Mouse (Mus musculus) neutrophil, adult 5-6 weeks (primary cell): Measurements from ENCODE around the gene Isoc2b. TPM values are rescaled to one million over a fixed set of nuclear protein-coding genes. Genes with fewer than 3 reads are reported as not detected.

ENCODE experiments used
- ATAC-seq: fragments of 151-379, 151-347 bp; 2 replicates; pipeline ENCODE4 v1.8.0; 2017; ENCODE audit warnings: mild to moderate bottlenecking, moderate TSS enrichment; ENCODE audit not compliant: insufficient number of reproducible peaks, poor library complexity, low FRiP score, severe bottlenecking; ENCODE audit errors: extremely low read depth
- total RNA-seq: library from RNA; stranded (forward); fragments of 200-1000 nt; gene quantifications from 2 replicates; pipeline ENCODE4 v1.2.3, GENCODE M21; 2017

Gene Isoc2b
- total RNA-seq, 1 experiment from 2014 or later, result 12.2 TPM

DNA sequence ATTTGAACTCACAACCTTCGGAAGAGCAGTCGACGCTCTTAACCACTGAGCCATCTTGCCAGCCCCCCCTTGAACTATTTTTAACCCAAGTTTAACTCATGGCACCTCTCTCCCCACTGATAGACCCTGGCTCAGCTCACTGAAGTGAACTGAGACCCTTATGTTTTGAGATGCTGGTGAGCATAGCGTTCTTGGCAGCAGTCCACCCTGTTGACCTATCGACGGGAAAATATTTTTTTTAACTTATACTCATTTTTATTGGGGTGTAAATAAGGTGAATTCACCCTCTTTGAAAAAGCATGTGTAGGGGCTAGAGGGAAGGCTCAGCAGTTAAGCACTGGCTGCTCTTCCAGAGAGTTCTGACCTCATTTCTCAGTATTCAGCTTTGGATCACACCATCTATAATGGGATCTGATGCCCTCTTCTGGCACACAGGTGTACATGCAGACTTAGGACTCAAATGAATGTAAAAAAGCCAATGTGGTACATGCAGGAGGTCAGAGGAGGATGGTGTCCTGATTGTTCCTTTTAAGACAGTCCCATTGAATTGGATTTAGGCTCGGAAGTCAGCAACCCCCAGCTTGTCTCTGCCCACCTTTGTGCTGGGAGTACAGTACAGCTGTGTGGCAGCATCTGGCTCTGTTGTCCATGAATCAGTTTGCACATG lies 74.2 kb downstream of the Isoc2b start:
- ATAC-seq, result 0 out of 2 replicates have a peak, but pooled peaks have one; percentile 13

Other genes with a start within 250 kb of the Isoc2b start
- gene Tmem86b, start 238.8 kb downstream of the Isoc2b start, total RNA-seq, result 44.9 and 56.3 TPM in 2 replicates
- 163 and 174 TPM in 2 replicates for gene Ppp6r1, start 211.2 kb downstream of the Isoc2b start, total RNA-seq
- gene Hspbp1, start 185.2 kb downstream of the Isoc2b start, total RNA-seq, result 10.5 and 17.3 TPM in 2 replicates
- gene Brsk1, start 179.7 kb downstream of the Isoc2b start, total RNA-seq, result not detected in 2 replicates
- gene Tmem150b, start 145.0 kb downstream of the Isoc2b start, total RNA-seq, result 0.35 and 0.37 TPM in 2 replicates
- 77.0 and 85.7 TPM in 2 replicates for gene Kmt5c, start 130.1 kb downstream of the Isoc2b start, total RNA-seq
- gene Cox6b2, start 117.2 kb downstream of the Isoc2b start, total RNA-seq, result not detected in 2 replicates
- gene Fam71e2, start 99.0 kb downstream of the Isoc2b start, total RNA-seq, result not detected in 2 replicates
- not detected in 2 replicates for gene Il11, start 87.4 kb downstream of the Isoc2b start, total RNA-seq
- not detected in 2 replicates for gene Tmem190, start 87.3 kb downstream of the Isoc2b start, total RNA-seq
- gene Tmem238, start 80.6 kb downstream of the Isoc2b start, total RNA-seq, result 1.1 and 2.2 TPM in 2 replicates
- 325 and 398 TPM in 2 replicates for gene Rpl28, start 77.4 kb downstream of the Isoc2b start, total RNA-seq
- 94.5 and 103 TPM in 2 replicates for gene Ube2s, start 57.7 kb downstream of the Isoc2b start, total RNA-seq
- gene Shisa7, start 25.6 kb downstream of the Isoc2b start, total RNA-seq, result not detected in 2 replicates
- 4.0 and 4.2 TPM in 2 replicates for gene Isoc2a, start 6.9 kb upstream of the Isoc2b start, total RNA-seq
- gene Gm36210, start 36.3 kb upstream of the Isoc2b start, total RNA-seq, result not detected in 2 replicates
- gene Zfp628, start 45.0 kb upstream of the Isoc2b start, total RNA-seq, result 6.0 and 7.2 TPM in 2 replicates
- gene Nat14, start 51.8 kb upstream of the Isoc2b start, total RNA-seq, result 1.2 and 2.2 TPM in 2 replicates
- 0.47 and 1.4 TPM in 2 replicates for gene Ssc5d, start 55.5 kb upstream of the Isoc2b start, total RNA-seq
- gene Sbk2, start 94.1 kb upstream of the Isoc2b start, total RNA-seq, result not detected in 2 replicates
- not detected in 2 replicates for gene Sbk3, start 100.9 kb upstream of the Isoc2b start, total RNA-seq
- gene Zfp579, start 125.9 kb upstream of the Isoc2b start, total RNA-seq, result 4.1 and 4.5 TPM in 2 replicates
- 8.8 and 13.7 TPM in 2 replicates for gene Zfp524, start 144.2 kb upstream of the Isoc2b start, total RNA-seq
- 19.8 and 22.2 TPM in 2 replicates for gene Fiz1, start 144.4 kb upstream of the Isoc2b start, total RNA-seq
- gene Gm44973, start 145.2 kb upstream of the Isoc2b start, total RNA-seq, result 1.8 TPM in 1 of 2 replicates, not detected in the other
- gene Zfp865, start 150.1 kb upstream of the Isoc2b start, total RNA-seq, result 34.3 and 38.5 TPM in 2 replicates
- 0.23 TPM in 1 of 2 replicates, not detected in the other for gene Ccdc106, start 150.3 kb upstream of the Isoc2b start, total RNA-seq
- gene 4632433K11Rik, start 163.9 kb upstream of the Isoc2b start, total RNA-seq, result 0.98 and 1.6 TPM in 2 replicates
- gene Zfp784, start 168.2 kb upstream of the Isoc2b start, total RNA-seq, result 2.9 and 3.4 TPM in 2 replicates
- 0.93 TPM in 1 of 2 replicates, not detected in the other for gene Zfp580, start 181.3 kb upstream of the Isoc2b start, total RNA-seq
- gene U2af2, start 191.9 kb upstream of the Isoc2b start, total RNA-seq, result 168 and 188 TPM in 2 replicates
- gene Epn1, start 210.0 kb upstream of the Isoc2b start, total RNA-seq, result 118 and 130 TPM in 2 replicates
- not detected in 2 replicates for gene Rfpl4, start 246.7 kb upstream of the Isoc2b start, total RNA-seq